Mouse (Mus musculus) intestine, embryonic 14.5 days (tissue): ENCODE data around the gene Rwdd4a. TPM values are rescaled to one million over a fixed set of nuclear protein-coding genes. Genes with fewer than 3 reads are reported as not detected.

Source experiments
- ATAC-seq: fragments of 200-750 bp; cut with Nextera tagmentation; replicated peaks from 2 replicates; pipeline ENCODE4 v1.8.0; 2017; ENCODE audit warnings: low read depth, moderate number of reproducible peaks, moderate TSS enrichment, moderate library complexity; ENCODE audit not compliant: low FRiP score, low TSS enrichment
- DNase-seq: peaks from one replicate; pipeline ENCODE4 v3.0.0-alpha.2; 2018; ENCODE audit warnings: low spot score
- H3K27ac ChIP-seq: fragments of 300-500 bp; sonication (generic); 2 replicates; pipeline ENCODE4 v1.5.1; 2014; ENCODE audit warnings: low read depth, mild to moderate bottlenecking, control low read depth
- H3K27me3 ChIP-seq: fragments of 300-500 bp; sonication (generic); replicated peaks from 2 replicates; pipeline ENCODE4 v1.6.1; 2014; ENCODE audit warnings: low read length, control low read depth; ENCODE audit not compliant: control insufficient read depth, insufficient read depth
- H3K36me3 ChIP-seq: fragments of 300-500 bp; sonication (generic); 2 replicates; pipeline ENCODE4 v1.6.1; 2014; ENCODE audit warnings: low read length, control low read depth; ENCODE audit not compliant: control insufficient read depth, insufficient read depth
- H3K4me1 ChIP-seq: fragments of 300-500 bp; sonication (generic); replicated peaks from 2 replicates; pipeline ENCODE4 v1.6.1; 2014; ENCODE audit warnings: low read length, control low read depth, mixed read lengths; ENCODE audit not compliant: control insufficient read depth, insufficient read depth
- H3K4me2 ChIP-seq: fragments of 300-500 bp; sonication (generic); 2 replicates; pipeline ENCODE4 v1.6.1; 2014; ENCODE audit warnings: low read length
- H3K4me3 ChIP-seq: fragments of 300-500 bp; sonication (generic); 2 replicates; pipeline ENCODE4 v1.5.1; 2014; ENCODE audit warnings: low read depth, low read length, control low read depth, mixed read lengths
- H3K9ac ChIP-seq: fragments of 300-500 bp; sonication (generic); 2 replicates; pipeline ENCODE4 v1.6.1; 2014; ENCODE audit warnings: mild to moderate bottlenecking, low read length
- H3K9me3 ChIP-seq: fragments of 300-500 bp; sonication (generic); 2 replicates; pipeline ENCODE4 v1.6.1; 2016; ENCODE audit warnings: low read length, control low read depth; ENCODE audit not compliant: control insufficient read depth
- WGBS: fragments of 180-500 bp; shearing (Covaris S2); extraction: QIAGEN DNeasy Blood & Tissue Kit; methylation state at CpG from one replicate; pipeline ENCODE4 v1.1.7; 2014; 5-methylcytosine and 5-hydroxymethylcytosine counted together
- polyA plus RNA-seq: library from polyadenylated mRNA; unstranded; fragments of >200 nt; fragmentation: Nextera tagmentation; extraction: Ambion mirVana; gene quantifications from 2 replicates; pipeline ENCODE4 v1.2.1, GENCODE M21; 2014

The Rwdd4a gene
- polyA plus RNA-seq, 1 experiment from 2014 or later, result 44.4 TPM

DNA sequence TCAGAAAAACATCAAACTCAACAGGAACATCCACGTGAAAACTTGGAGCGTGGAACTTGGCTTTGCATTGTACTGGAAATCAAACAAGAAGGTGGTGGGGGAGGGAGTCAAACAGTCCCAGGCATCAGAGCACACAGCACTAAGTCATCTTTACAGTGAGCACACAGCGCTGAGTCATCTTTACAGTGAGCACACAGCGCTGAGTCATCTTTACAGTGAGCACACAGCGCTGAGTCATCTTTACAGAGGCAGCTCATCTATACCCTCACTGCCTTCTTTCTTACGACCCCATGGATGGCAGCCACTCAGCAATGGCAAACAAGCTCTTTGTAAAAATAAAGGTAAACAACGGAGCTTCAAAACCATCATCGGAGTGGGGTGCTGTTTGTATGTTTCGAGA is 22.5 kb upstream of the Rwdd4a start:
- Histone ChIP-seq H3K36me3 (peaks cover 83% of the 10 kb centered on the region), H3K4me2 (no peak overlapping the region), H3K27ac (no peak overlapping the region), H3K4me1 (no peaks in the 10 kb centered on the region), H3K9me3 (no peaks in the 10 kb centered on the region), H3K9ac (no peak overlapping the region), H3K4me3 (no peak overlapping the region), H3K27me3 (no peaks in the 10 kb centered on the region)
- ATAC-seq (no peak), DNase-seq (no peak)
- WGBS, result 89% methylated on average over 9 of the region's 9 CpGs

DNA sequence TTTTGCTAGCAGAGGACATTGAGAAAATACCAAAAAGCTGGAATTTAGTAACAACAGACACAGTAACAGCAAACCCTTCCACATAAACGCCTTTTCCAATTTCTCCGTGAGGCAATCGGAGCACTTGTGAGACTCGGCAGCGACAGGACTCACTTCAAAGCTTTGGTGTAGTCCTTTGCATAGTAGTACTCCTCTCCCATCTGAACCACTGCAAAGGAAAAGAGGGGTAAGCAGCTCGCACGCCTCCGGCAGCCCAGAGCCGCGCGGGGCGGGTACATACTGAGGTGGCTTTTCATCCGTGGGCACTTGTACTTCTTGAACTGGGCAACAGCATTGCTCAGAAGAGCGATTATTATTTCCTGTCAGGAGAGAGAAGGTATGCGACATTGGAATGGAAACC is 19.9 kb upstream of the Rwdd4a start:
- peaks cover 78% of the 10 kb centered on the region for H3K36me3 ChIP-seq
- no peak overlapping the region for H3K4me3 ChIP-seq
- H3K4me1 ChIP-seq, result no peaks in the 10 kb centered on the region
- 97% methylated on average over 15 of the region's 15 CpGs for WGBS
- DNase-seq, result peak; percentile 12
- H3K27ac ChIP-seq, result no peak overlapping the region
- no peak overlapping the region for H3K9ac ChIP-seq
- H3K9me3 ChIP-seq, result no peaks in the 10 kb centered on the region
- ATAC-seq, result no peak
- no peaks in the 10 kb centered on the region for H3K27me3 ChIP-seq
- no peak overlapping the region for H3K4me2 ChIP-seq

DNA sequence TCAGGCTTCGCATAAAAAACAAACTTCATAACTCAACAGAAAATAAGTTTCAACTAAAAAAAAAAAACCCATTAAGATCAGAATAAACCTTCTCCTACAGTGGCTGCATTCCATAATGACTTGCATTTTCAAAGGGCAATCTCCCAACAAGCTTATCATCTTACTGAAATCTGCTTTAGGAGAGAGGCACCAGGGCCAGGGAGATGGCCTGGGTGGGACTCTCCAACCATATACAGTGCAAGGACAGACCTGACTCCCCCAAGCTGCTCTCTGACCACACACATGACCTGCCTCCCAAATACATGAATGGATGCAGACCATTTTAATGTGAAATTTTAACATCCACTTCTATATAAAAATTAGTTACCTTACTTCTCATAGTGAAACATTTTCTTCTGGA is 5.4 kb upstream of the Rwdd4a start:
- H3K4me1 ChIP-seq, result peaks cover 7% of the 10 kb centered on the region; the same call in 1 of the 2 replicates
- H3K27me3 ChIP-seq, result no peaks in the 10 kb centered on the region
- H3K9me3 ChIP-seq, result no peaks in the 10 kb centered on the region
- DNase-seq, result no peak
- H3K36me3 ChIP-seq, result peaks cover 58% of the 10 kb centered on the region
- no peak overlapping the region for H3K27ac ChIP-seq
- no peak for ATAC-seq
- 97% methylated on average over 1 of the region's 1 CpGs for WGBS
- no peak overlapping the region for H3K4me3 ChIP-seq
- no peak overlapping the region for H3K9ac ChIP-seq
- no peak overlapping the region for H3K4me2 ChIP-seq

DNA sequence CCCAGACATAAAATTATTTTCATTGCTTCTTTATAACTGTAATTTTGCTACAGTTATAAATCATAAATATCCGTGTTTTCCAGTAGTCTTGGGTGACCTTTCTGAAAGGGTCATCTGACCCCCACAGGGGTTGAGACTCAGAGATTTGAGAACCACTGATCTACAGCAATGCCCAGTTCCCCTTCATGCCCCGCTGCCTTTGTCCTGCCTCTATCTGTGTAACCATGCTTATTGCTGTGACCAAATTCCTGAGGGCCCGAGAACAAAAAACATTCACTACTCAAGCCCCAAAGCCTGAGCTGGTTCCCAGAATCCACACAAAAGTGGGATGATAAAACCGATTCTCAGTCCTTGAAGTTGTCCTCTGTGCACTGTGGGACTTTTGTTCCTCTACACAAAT is 4.9 kb downstream of the Rwdd4a start:
- Histone ChIP-seq H3K9me3 (no peaks in the 10 kb centered on the region), H3K4me1 (peaks cover 6% of the 10 kb centered on the region), H3K4me3 (no peak overlapping the region), H3K27ac (no peak overlapping the region), H3K4me2 (no peak overlapping the region), H3K9ac (no peak overlapping the region), H3K36me3 (peaks cover 37% of the 10 kb centered on the region), H3K27me3 (no peaks in the 10 kb centered on the region)
- no peak for DNase-seq
- WGBS, result 88% methylated on average over 4 of the region's 4 CpGs
- ATAC-seq, result no peak

DNA sequence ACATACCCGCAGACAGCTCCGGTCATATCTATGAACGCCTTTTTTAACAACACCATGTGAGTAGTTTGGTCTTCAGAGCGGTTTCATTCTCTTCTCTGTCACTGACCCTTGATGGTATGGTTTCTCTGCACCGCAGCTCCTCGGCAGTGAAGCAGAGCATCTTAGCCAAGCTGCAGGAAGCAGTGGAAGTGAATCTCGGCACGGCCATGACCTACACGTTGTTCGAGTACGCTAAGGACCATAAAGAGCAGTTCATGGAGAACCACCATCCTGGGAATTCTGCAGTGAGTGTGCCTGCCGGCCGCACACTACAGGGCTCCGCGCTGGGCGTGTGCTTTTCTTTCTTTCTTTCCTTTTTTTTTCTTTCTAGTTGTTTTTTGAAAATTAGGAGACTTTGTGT is 9.3 kb downstream of the Rwdd4a start:
- Histone ChIP-seq H3K4me3 (no peak overlapping the region), H3K9ac (no peak overlapping the region), H3K4me2 (no peak overlapping the region), H3K36me3 (peaks cover 69% of the 10 kb centered on the region), H3K4me1 (no peaks in the 10 kb centered on the region), H3K9me3 (no peaks in the 10 kb centered on the region), H3K27me3 (no peaks in the 10 kb centered on the region), H3K27ac (no peak overlapping the region)
- DNase-seq (no peak), ATAC-seq (no peak)
- WGBS, result 94% methylated on average over 16 of the region's 16 CpGs

DNA sequence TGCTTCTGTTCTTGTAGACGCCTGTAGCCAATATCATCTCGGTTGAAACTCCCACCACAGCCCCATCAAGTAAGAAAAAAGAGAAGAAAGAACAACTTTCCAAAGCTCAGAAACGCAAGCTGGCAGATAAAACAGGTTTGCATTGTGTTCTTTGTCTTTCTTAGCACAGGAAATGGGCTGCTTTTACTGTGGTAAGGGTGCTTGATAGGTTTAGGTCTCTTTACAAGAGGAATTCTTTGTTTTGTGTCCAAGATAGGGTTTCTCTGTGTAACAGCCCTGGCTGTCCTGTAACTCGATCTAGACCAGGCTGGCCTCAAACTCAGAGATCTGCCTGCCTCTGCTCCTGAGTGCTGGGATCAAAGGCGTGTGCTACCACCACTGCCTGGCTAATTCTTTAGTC is 10.6 kb downstream of the Rwdd4a start:
- Histone ChIP-seq H3K36me3 (peaks cover 71% of the 10 kb centered on the region), H3K9ac (no peak overlapping the region), H3K27me3 (no peaks in the 10 kb centered on the region), H3K9me3 (0 out of 2 replicates have a peak, but pooled peaks cover 3% of the 10 kb centered on the region), H3K4me2 (no peak overlapping the region), H3K4me1 (no peaks in the 10 kb centered on the region), H3K27ac (no peak overlapping the region), H3K4me3 (no peak overlapping the region)
- no peak for ATAC-seq
- DNase-seq, result no peak
- WGBS, result 92% methylated on average over 5 of the region's 5 CpGs

DNA sequence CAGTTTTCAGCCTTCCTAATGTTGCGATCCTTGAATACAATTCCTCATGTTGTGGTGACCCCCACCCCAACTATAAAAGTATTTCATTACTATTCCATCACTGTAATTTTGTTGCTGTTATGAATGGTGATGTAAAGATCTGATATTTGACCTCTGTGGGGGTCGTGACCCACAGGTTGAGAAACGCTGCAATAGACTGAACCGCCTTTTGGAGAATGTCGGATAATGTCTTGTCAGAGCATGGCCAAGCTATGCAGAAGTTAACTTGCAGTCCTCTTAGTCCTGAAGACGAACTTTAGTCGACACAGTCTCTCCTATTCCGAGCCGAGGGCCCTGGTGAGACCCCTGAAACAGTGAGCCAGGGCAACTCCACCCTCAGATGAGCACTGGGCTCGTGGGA is 13.6 kb downstream of the Rwdd4a start:
- Histone ChIP-seq H3K27ac (no peak overlapping the region), H3K27me3 (no peaks in the 10 kb centered on the region), H3K4me1 (no peaks in the 10 kb centered on the region), H3K4me3 (no peak overlapping the region), H3K36me3 (peaks cover 88% of the 10 kb centered on the region), H3K9ac (no peak overlapping the region), H3K9me3 (0 out of 2 replicates have a peak, but pooled peaks cover 3% of the 10 kb centered on the region), H3K4me2 (no peak overlapping the region)
- no peak for ATAC-seq
- no peak for DNase-seq
- WGBS, result 96% methylated on average over 10 of the region's 10 CpGs

DNA sequence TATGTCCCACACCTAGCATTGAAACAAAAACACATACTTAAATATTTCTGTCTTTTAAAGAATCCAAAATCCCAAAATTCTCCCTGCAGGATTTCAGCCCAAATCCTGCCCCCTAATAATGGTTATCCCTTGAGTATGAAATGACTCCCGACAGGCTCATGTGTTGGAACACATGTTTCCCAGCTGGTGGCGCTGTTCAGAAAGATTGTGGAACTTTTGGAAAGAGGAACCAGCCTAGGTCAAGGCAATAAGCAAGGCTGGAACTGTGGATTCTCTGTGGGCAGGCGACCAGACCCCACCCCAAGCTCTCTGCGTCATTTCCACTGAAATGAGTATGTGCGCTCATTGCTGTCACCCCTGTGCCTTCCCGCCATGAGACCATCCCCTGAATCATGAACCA is 20.1 kb downstream of the Rwdd4a start:
- Histone ChIP-seq H3K4me2 (no peak overlapping the region), H3K4me3 (no peak overlapping the region), H3K27me3 (no peaks in the 10 kb centered on the region), H3K9ac (no peak overlapping the region), H3K9me3 (no peaks in the 10 kb centered on the region), H3K4me1 (no peaks in the 10 kb centered on the region), H3K27ac (no peak overlapping the region), H3K36me3 (peaks cover 36% of the 10 kb centered on the region)
- no peak for ATAC-seq
- WGBS, result 86% methylated on average over 6 of the region's 6 CpGs
- DNase-seq, result no peak

DNA sequence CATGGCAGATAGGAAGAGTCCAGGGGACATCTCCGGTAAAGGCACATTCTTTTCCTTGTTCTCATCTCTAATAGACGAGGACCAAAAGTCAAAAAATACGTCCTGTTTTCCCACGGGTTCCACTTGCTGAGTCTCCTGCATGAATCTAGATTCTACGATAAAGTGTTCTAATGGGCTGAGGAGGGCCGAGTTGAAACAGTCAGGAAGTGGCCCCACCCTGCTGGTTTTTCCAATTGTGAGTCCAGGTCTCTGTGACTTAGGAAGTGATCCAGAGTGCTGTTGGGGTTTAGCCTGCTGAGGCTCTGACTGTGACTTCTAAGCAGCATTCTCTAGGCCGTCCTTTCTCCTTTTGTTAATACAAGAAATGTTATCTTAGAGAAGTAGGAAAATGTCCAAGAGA is 23.0 kb downstream of the Rwdd4a start:
- Histone ChIP-seq H3K9me3 (no peaks in the 10 kb centered on the region), H3K27me3 (no peaks in the 10 kb centered on the region), H3K4me1 (no peaks in the 10 kb centered on the region), H3K4me3 (no peak overlapping the region), H3K9ac (no peak overlapping the region), H3K36me3 (peaks cover 9% of the 10 kb centered on the region), H3K4me2 (no peak overlapping the region), H3K27ac (no peak overlapping the region)
- WGBS, result 85% methylated on average over 7 of the region's 7 CpGs
- no peak for ATAC-seq
- DNase-seq, result no peak
